Mouse (Mus musculus) C2C12 (cell line): ENCODE measurements around the gene Gm2115.

Experiments used
- CEBPB ChIP-seq: IDR thresholded peaks from one replicate; pipeline ENCODE4 v1.6.1; 2011; ENCODE audit warnings: low read depth, mild to moderate bottlenecking, control low read depth, moderate library complexity
- CTCF ChIP-seq: IDR thresholded peaks from one replicate; pipeline ENCODE4 v1.5.1; 2011; ENCODE audit not compliant: control insufficient read depth, insufficient read depth, insufficient read length
- MAX ChIP-seq: IDR thresholded peaks from one replicate; pipeline ENCODE4 v1.6.1; 2011; ENCODE audit warnings: mild to moderate bottlenecking, control low read depth
- MYOD1 ChIP-seq: IDR thresholded peaks from one replicate; pipeline ENCODE4 v1.6.1; 2011; ENCODE audit warnings: low read depth; ENCODE audit not compliant: control insufficient read depth, insufficient read length
- MYOG ChIP-seq: IDR thresholded peaks from one replicate; pipeline ENCODE4 v1.6.1; 2011; ENCODE audit not compliant: control insufficient read depth, insufficient read length; ENCODE audit errors: extremely low read depth
- USF1 ChIP-seq: IDR thresholded peaks from one replicate; pipeline ENCODE4 v1.6.1; 2011; ENCODE audit warnings: low read depth, mild to moderate bottlenecking, control low read depth, moderate library complexity

DNA sequence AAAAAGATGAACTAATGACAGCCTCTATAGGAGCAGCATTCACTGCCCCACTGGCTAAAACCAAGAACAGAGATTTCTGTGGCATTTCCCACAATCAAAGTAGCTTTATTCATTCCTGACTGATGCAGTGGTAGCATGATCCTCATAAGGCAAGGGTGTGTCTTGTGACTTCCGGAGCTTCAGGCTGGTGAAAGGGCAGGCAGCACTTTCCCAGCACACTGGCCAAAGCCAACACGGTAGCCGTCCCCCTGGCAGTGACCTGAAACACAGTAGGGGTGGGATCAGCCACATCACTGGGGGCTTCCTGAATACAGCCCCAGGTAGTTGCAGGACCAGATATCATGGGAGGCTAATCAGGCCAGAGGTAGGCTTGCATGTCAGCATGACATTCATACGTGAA, 56.3 kb downstream of the Gm2115 start:
- TF ChIP-seq CTCF (no peak), CEBPB (no peak), MAX (no peak), MYOD1 (no peak), MYOG (no peak), USF1 (no peak)
